Mouse (Mus musculus) frontal cortex, postnatal 14 days (tissue): ENCODE results near the gene Fbxl8.
A peak's percentile ranks its signal among the peaks of the same experiment; 100 is the strongest.
"Not testable (repeated sequence)": the region's sequence is repeated elsewhere in the genome, so short reads cannot be mapped to it uniquely, and the experiment has no call there.

Experiments used
- DNase-seq, 2 experiments: peaks; one replicate each; pipeline ENCODE4 v3.0.0; 2022; ENCODE audit warnings: low spot score in 2 of 2

The Fbxl8 gene

DNA sequence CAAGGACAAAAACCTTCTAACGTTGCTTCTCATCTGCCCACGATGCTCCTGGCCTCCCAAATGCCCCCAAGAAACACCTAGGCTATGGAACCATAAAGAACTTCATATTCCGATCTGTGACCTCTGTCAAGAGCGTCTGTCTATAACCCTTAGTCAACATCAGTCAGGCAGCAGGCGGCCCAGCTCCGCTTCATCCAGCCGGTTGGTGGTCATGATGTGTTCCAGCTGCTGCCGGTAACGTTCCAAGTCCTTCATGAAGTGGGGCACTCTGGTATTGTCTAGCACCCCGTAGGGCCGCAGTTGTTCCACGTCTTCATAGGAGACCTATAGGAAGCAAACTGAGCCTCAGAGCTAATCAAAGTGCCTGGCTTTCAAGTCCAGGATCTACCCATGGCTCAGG is 17.4 kb downstream of the Fbxl8 start:
- no peak for DNase-seq

DNA sequence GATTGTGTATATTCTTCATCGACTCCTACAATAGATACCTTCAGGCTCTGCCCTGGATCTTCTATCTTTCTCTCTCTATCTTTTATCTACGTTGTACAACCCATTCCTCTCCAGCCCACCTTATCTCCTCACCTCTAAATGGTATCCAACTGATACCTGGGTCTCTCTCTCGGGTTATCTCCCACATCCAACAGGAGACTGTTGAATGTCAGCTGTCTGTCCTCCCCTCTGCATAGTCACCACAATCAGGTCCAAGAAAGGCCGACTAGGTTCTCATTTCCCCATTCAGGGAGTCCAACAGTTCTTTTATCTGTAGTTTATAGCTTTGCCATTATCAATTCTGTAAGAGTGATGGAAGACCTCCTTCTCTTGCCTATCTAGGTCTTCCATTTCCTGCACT is 17.8 kb downstream of the Fbxl8 start:
- no peak for DNase-seq

GRCm38 (mm10) chr8:105283074-105283473 is 18.6 kb downstream of the Fbxl8 start:
- DNase-seq, result no peak

DNA sequence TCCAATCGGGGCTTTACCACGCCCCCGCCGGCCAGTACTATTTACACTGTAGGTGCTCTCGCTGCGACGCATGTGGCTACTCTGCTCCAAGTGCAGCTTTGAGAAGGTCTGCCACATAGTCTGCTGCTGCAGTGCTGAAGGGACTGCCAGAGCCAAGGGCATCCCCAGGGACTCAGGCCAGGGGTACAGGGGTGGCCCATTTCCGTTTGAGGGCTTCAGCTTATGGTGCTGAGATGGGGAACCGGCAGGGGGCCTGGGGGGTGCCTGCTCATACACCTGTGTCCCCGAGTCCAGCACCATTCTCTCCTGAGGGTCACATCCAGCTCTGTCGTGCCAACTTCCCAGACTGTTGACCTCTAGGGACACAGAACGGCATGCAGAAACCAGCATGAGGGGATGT is 21.1 kb downstream of the Fbxl8 start:
- no peak for DNase-seq

GRCm38 (mm10) chr8:105286907-105287306 is 22.5 kb downstream of the Fbxl8 start:
- DNase-seq, result no peak

- DNase-seq, result no peak
Measured at GRCm38 (mm10) chr8:105288231-105288630, 23.8 kb downstream of the Fbxl8 start.

DNA sequence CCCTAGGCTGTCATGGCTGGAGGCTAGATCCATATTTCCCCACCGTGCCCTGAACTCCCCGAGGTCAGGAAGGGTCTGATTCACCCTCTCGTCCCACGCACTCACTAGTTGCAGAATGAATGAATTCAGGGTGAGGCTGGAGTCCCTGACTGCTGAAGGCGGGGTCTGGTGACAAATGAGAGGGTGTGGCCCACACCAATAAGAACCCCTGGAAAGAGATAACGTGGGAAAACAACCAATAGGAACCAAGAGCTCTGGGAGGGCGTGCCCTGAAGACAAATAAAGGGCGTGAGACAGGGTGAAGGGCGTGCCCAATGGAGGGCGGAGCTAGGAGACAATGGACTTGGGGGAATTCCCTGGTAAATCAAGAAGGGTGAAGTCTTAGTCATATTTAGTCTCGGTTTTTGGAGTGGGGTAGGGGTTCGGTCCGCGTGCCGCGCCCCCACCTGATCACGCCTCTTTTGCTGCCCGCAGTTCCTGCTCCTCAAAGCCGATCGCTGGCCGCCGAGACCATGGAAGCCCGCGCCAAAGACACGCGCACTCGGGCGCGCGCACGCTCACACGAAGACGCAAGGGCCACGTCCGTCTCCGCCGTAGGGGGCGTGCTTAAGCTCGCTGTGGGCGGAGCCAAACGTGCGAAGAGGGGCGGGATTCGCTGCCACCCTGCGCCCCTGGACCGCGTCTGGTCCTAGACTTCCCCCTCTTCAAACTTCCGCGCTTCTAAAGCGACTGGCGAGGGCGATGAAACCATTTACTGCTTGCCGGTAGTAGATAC is 24.7 kb downstream of the Fbxl8 start:
- peak; percentile 92 to 94 for DNase-seq

GRCm38 (mm10) chr8:105289805-105290460 is 25.5 kb downstream of the Fbxl8 start, which contains the start of gene 4931428F04Rik:
4931428F04Rik (minus strand) TSS chr8:105289864.
- peak in 1 of 2 experiments; percentile 43 for DNase-seq

- peak in 1 of 2 experiments; percentile 76 for DNase-seq
Measured at GRCm38 (mm10) chr8:105290554-105291314, 26.3 kb downstream of the Fbxl8 start.

GRCm38 (mm10) chr8:105291364-105291763 is 26.9 kb downstream of the Fbxl8 start:
- not testable (repeated sequence) for DNase-seq

- DNase-seq, result not testable (repeated sequence)
Measured at GRCm38 (mm10) chr8:105291802-105292201, 27.4 kb downstream of the Fbxl8 start.

DNA sequence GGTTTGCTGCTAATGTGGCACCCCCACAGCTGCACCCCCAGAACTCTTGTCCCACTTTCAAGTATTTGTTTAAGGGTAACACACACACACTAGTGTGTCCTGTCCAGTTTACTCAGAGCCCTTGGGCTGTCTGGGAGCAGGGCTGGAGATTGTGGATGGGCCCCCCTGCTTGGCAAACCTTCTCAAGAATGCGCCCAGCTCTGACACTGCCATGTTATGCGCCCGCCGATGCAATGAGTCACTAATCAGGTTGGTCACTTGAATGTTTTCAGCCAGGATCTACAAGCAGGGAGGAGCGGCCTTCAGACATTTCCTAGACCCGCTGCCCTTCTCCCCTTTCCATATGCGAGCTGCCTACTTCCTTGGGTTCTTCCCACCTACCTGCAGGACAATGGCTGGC is 28.0 kb downstream of the Fbxl8 start:
- no peak for DNase-seq

DNA sequence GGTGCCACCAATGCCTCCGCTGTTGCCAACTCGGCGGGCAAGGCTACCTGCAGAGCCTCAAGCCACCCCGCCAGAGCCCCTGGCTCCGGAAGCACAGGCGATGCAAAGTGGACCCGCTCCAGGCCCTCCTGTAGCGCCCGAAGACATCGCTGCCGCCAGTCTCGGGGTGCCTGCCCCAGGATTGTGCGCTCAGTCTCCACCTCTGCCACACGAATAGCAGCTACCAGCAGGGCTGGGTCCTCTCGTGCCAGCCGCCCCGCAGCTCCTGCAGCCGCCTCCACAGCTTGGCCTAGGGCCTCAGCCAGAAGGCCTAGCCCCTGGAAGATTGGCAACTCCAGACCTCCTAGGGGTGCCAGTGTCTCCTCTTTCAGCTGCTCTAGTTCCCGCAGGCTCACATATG is 29.0 kb downstream of the Fbxl8 start:
- DNase-seq, result no peak

- DNase-seq, result no peak
Measured at GRCm38 (mm10) chr8:105294776-105295175, 30.3 kb downstream of the Fbxl8 start.

DNA sequence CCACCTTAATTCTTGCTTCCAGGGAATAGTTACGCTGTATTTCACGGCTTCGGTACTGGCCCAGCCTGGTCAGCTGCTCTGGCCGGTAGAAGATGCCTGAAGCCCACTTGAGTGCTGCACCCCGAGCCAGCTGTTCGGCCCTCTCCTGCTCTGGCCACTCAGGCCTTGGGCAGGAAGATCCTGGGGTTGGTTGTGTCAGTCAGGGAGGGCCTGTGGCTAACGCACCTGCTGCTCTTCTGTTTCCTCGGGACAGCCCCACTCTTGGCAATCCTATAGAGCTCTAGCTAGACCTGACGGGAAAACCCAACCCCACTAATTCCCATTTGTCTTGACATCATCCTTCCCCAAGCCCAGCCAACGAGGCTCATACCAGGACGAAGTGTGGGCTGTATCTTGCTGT is 30.8 kb downstream of the Fbxl8 start:
- DNase-seq, result no peak

DNA sequence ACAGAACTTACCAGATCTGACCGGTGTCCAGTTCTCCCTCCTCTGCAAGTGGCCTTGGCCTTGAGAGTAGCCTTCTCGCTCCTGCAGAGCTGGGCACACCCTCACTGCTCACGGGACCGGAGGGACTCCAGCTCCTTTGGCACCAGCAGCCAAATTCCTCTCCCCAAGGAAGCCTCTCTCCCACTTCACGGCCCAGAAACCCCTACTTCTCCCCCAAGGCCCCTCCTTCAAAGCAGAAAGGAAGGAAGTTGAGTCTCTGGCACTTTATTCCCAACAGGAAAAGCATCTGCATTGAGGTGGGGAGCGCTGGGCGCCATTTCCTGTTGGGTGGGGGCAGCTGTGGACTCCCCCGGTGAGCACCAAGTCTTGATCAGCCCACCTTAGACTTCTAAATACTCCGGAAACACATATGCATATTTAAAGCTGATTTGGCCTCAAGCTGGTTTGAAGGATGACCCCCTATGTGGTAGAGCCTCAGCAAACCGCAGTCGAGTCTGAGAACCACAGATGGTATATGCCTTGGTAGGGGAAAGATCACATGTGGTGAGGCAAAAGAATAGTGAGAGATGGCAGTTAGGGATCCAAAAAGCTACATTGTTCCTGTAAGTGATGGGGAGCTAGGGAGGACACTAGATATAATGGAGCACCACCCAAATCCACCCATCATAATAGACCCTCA is 31.6 kb downstream of the Fbxl8 start, which contains the start of gene Exoc3l:
Gene Exoc3l (minus strand): TSS at position 207 of the 679 bp plus-strand sequence.
- no peak for DNase-seq

DNA sequence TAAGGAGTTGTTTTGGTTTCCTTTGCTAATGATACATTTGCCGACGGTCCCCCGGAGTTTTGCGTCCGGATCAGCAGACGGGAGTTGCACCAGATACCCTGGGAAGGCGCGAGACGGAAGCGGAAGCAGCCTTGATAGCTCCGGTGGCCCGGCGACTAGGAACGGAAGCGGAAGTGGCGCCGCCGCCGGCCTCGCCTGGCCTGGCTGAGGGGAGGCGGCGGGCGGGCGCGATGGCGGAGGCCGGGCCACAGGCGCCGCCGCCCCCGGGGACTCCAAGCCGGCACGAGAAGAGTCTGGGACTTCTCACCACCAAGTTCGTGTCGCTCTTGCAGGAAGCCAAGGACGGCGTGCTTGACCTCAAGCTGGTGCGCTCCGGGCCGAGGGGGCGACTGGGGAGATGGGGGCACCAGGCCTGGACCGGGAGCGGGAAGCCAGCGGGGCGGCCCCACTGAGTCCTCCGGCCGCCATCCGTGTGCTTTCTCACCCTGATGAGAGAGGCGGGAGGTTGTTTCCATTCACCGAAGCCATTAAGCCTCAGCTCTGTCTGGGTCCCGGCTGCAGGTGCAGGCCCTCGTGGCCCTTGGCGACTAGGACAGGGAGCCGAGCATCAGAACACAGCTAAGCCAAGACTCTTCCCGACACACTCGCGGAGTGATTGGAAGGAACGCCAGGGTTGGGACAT is 33.2 kb downstream of the Fbxl8 start, which contains the start of gene E2f4:
Gene E2f4 (plus strand): TSS at position 153 of the 682 bp plus-strand sequence.
- DNase-seq, result peak; percentile 81 to 91

- DNase-seq, result no peak
Measured at GRCm38 (mm10) chr8:105298351-105299252, 34.2 kb downstream of the Fbxl8 start.

GRCm38 (mm10) chr8:105299962-105300361 is 35.5 kb downstream of the Fbxl8 start:
- DNase-seq, result no peak

- no peak for DNase-seq
Measured at GRCm38 (mm10) chr8:105303396-105303795, 38.9 kb downstream of the Fbxl8 start.
